Mouse (Mus musculus) stomach, embryonic 14.5 days (tissue): ENCODE data around the gene Kctd17. TPM values are rescaled to one million over a fixed set of nuclear protein-coding genes. Genes with fewer than 3 reads are reported as not detected.

ENCODE experiments used
- ATAC-seq: fragments of 200-750 bp; cut with Nextera tagmentation; 2 replicates; pipeline ENCODE4 v1.8.0; 2017; ENCODE audit warnings: low read depth, moderate TSS enrichment; ENCODE audit not compliant: insufficient number of reproducible peaks, insufficient read depth, low FRiP score
- H3K27ac ChIP-seq: fragments of 300-500 bp; sonication (generic); 2 replicates; pipeline ENCODE4 v1.5.1; 2014; ENCODE audit warnings: mild to moderate bottlenecking, low read length, moderate library complexity, mixed read lengths
- H3K27me3 ChIP-seq: fragments of 300-500 bp; sonication (generic); 2 replicates; pipeline ENCODE4 v1.6.1; 2014; ENCODE audit warnings: low read length, control low read depth, mixed read lengths; ENCODE audit not compliant: control insufficient read depth, insufficient read depth
- H3K36me3 ChIP-seq: fragments of 300-500 bp; sonication (generic); 2 replicates; pipeline ENCODE4 v1.6.1; 2014; ENCODE audit warnings: mild to moderate bottlenecking, control low read depth, low read length, moderate library complexity, mixed read lengths; ENCODE audit not compliant: control insufficient read depth, insufficient read depth
- H3K4me1 ChIP-seq: fragments of 300-500 bp; sonication (generic); 2 replicates; pipeline ENCODE4 v1.6.1; 2014; ENCODE audit warnings: low read length, control low read depth, mixed read lengths; ENCODE audit not compliant: control insufficient read depth, insufficient read depth
- H3K4me2 ChIP-seq: fragments of 300-500 bp; sonication (generic); replicated peaks from 2 replicates; pipeline ENCODE4 v1.6.1; 2014; ENCODE audit warnings: low read depth, low read length, control low read depth
- H3K4me3 ChIP-seq: fragments of 300-500 bp; sonication (generic); 2 replicates; pipeline ENCODE4 v1.5.1; 2014; ENCODE audit warnings: low read depth, low read length, control low read depth
- H3K9ac ChIP-seq: fragments of 300-500 bp; sonication (generic); replicated peaks from 2 replicates; pipeline ENCODE4 v1.6.1; 2014; ENCODE audit warnings: low read depth, mild to moderate bottlenecking, control low read depth, low read length, moderate library complexity, mixed read lengths
- H3K9me3 ChIP-seq: fragments of 300-500 bp; sonication (generic); 2 replicates; pipeline ENCODE4 v1.6.1; 2016; ENCODE audit warnings: low read depth, low read length, control low read depth; ENCODE audit not compliant: control insufficient read depth
- WGBS: fragments of 180-500 bp; shearing (Covaris S2); extraction: QIAGEN DNeasy Blood & Tissue Kit; methylation state at CpG from one replicate; pipeline ENCODE4 v1.1.7; 2014; 5-methylcytosine and 5-hydroxymethylcytosine counted together
- polyA plus RNA-seq: library from polyadenylated mRNA; unstranded; fragments of >200 nt; fragmentation: Nextera tagmentation; extraction: Ambion mirVana; gene quantifications from 2 replicates; pipeline ENCODE4 v1.2.1, GENCODE M21; 2014

Gene Kctd17
- polyA plus RNA-seq, 1 experiment from 2014 or later: 39.4 TPM

- H3K27me3 ChIP-seq: no peaks in the 10 kb centered on the region
- no peak for ATAC-seq
- no peak overlapping the region for H3K27ac ChIP-seq
- no peaks in the 10 kb centered on the region for H3K36me3 ChIP-seq
- no peak overlapping the region for H3K4me2 ChIP-seq
- H3K4me1 ChIP-seq: no peaks in the 10 kb centered on the region
- H3K4me3 ChIP-seq: no peak overlapping the region
- 51% methylated on average over 7 of the region's 7 CpGs for WGBS
- H3K9ac ChIP-seq: no peak overlapping the region
- H3K9me3 ChIP-seq: no peaks in the 10 kb centered on the region
Observed at GRCm38 (mm10) chr15:78456051-78456450, 27.7 kb downstream of the Kctd17 start.

- Histone ChIP-seq H3K27ac (no peak overlapping the region), H3K36me3 (no peaks in the 10 kb centered on the region), H3K4me3 (no peak overlapping the region), H3K9ac (no peak overlapping the region), H3K4me1 (no peaks in the 10 kb centered on the region), H3K27me3 (no peaks in the 10 kb centered on the region), H3K4me2 (no peak overlapping the region), H3K9me3 (no peaks in the 10 kb centered on the region)
- ATAC-seq: no peak
- WGBS: 78% methylated on average over 10 of the region's 10 CpGs
Observed at GRCm38 (mm10) chr15:78457193-78457592, 28.8 kb downstream of the Kctd17 start.

DNA sequence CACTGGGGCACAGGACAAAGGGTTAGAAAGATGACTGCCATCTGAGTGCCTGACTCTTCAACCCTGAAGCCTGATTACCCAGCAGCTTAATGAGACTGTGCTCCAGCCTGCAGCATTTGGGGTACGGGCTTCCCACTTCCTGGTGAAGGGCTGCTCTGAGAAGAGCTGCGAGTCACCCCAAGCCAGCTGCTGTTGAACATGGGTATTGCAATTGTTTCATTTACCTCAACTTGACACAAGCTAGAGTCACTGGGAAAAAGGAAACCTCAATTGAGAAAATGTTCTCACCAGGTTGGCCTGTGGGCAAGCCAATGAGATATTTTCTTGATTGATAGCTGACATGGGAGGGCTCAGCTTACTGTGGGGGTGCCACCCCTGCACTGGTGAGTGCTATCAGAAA is 34.6 kb downstream of the Kctd17 start:
- 43% methylated on average over 2 of the region's 2 CpGs for WGBS
- Histone ChIP-seq H3K27ac (no peak overlapping the region), H3K27me3 (no peaks in the 10 kb centered on the region), H3K36me3 (no peaks in the 10 kb centered on the region), H3K9me3 (no peaks in the 10 kb centered on the region), H3K4me3 (no peak overlapping the region), H3K4me2 (no peak overlapping the region), H3K4me1 (no peaks in the 10 kb centered on the region), H3K9ac (no peak overlapping the region)
- no peak for ATAC-seq

DNA sequence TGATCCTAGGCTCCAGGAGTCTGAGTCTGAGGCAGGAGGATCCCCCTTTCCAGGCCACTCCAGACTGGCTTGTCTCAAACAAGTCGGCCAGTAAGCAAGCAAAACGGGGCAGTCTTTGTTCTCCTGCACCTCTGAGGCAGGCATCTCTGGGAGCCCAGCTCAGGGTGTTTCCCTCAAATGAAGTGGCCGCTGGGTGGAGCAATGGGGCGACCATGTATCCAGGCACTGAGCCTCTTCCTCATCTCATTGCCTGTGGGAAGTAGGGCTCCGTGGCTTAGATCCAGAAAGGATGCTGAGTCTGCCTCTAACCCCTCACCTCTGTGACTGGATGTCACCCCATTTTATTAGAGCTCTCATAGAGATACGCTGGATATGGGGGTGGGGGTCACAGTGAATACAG is 38.4 kb downstream of the Kctd17 start:
- Histone ChIP-seq H3K4me2 (no peak overlapping the region), H3K27ac (no peak overlapping the region), H3K9ac (no peak overlapping the region), H3K27me3 (no peaks in the 10 kb centered on the region), H3K4me3 (no peak overlapping the region), H3K9me3 (no peaks in the 10 kb centered on the region), H3K4me1 (peaks cover 4% of the 10 kb centered on the region), H3K36me3 (no peaks in the 10 kb centered on the region)
- ATAC-seq: no peak
- 37% methylated on average over 6 of the region's 6 CpGs for WGBS

DNA sequence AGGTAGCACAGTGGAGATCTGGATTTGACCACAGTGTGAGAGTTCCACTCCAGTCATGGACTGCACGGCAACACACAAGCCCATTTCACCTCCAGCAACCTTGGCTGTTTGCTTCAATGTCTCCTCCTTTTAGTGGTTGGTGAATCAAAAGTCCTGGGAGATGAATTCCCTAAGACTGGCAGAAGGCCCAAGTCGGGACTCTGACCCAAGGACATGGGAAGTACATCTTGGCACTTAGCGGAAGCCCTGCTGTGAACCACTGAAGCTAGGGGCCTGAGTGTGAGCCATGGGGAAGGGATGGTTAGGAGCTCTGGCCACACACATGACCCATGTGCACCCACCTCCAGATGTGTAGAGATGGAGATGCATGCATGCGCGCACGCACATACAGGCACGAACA is 39.2 kb downstream of the Kctd17 start:
- H3K4me1 ChIP-seq: peaks cover 6% of the 10 kb centered on the region
- H3K36me3 ChIP-seq: no peaks in the 10 kb centered on the region
- no peaks in the 10 kb centered on the region for H3K9me3 ChIP-seq
- H3K9ac ChIP-seq: no peak overlapping the region
- ATAC-seq: no peak
- H3K4me3 ChIP-seq: no peak overlapping the region
- no peak overlapping the region for H3K4me2 ChIP-seq
- WGBS: 96% methylated on average over 7 of the region's 7 CpGs
- H3K27ac ChIP-seq: no peak overlapping the region
- H3K27me3 ChIP-seq: no peaks in the 10 kb centered on the region

GRCm38 (mm10) chr15:78468379-78468937 is 40.1 kb downstream of the Kctd17 start, which contains the start of gene Tmprss6:
Tmprss6 (minus strand) TSS chr15:78468634.
- Histone ChIP-seq H3K4me2 (no peak within 1 kb of the TSS), H3K9me3 (no peaks in the 10 kb centered on the region), H3K4me1 (peaks cover 6% of the 10 kb centered on the region), H3K4me3 (no peak within 1 kb of the TSS), H3K27me3 (no peaks in the 10 kb centered on the region), H3K36me3 (no peaks in the 10 kb centered on the region), H3K27ac (no peak within 1 kb of the TSS), H3K9ac (no peak within 1 kb of the TSS)
- no peak for ATAC-seq
- WGBS: 77% methylated on average over 7 of the region's 7 CpGs

DNA sequence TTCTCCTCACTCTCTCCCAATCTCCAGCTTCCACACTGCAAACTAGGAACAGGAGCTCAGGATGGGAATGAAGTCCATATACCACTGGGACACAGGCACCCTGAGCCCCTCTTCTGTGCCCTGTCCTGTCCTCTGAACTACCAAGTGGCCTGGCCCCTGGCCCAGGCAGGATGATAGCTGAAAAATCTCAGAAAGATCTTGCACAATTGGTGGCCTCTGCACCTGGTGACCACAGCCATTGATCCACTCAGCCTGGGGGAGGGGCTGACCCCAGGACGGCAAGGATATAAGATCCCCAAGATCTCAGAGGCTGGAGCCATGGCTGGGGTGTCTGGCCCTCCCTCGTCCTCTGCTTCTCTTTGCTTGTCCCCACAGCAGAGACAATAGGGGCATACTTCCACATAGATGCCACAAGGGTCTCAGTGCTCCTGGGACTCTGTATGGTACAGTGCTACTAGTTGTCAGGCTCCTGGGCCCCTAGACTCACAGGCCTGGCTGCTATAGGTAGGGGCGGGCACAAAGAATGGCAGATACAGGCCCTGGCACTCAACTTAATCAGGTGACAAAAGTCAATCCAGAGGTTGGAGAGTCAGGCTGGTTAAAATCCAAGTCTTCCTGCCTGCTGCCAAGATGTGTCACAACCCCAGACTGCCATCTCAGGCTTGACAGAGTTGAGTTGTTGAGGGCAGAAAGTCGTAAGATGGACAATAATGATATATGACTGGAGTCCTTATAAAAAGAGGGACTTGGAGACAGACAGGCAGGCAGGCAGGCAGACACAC is 42.3 kb downstream of the Kctd17 start:
- H3K9me3 ChIP-seq: no peaks in the 10 kb centered on the region
- no peak overlapping the region for H3K4me3 ChIP-seq
- WGBS: 61% methylated on average over 4 of the region's 4 CpGs
- H3K27ac ChIP-seq: no peak overlapping the region
- no peaks in the 10 kb centered on the region for H3K27me3 ChIP-seq
- H3K9ac ChIP-seq: no peak overlapping the region
- H3K4me2 ChIP-seq: no peak overlapping the region
- H3K4me1 ChIP-seq: peaks cover 6% of the 10 kb centered on the region
- ATAC-seq: no peak
- H3K36me3 ChIP-seq: no peaks in the 10 kb centered on the region

DNA sequence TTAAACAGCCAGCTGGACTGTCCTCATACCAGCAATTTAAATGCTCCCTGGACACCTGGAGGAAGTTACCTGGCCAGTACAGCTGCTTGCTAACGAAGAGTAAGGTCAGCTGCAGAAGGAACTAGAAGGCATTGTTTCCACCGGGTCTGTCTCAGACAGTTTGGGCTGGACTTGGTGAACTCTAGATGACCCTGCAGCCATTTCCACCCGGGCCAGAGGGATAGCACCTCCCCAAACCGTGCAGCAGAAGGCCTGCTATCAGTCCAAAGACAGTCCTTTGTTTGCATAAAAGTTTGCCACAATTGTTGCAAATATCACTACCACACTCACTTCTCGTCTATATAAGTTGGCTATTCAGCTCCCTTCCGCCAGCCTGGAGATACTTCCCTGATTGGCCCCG is 43.5 kb downstream of the Kctd17 start:
- Histone ChIP-seq H3K36me3 (no peaks in the 10 kb centered on the region), H3K27ac (no peak overlapping the region), H3K4me1 (peaks cover 6% of the 10 kb centered on the region), H3K9me3 (no peaks in the 10 kb centered on the region), H3K4me3 (no peak overlapping the region), H3K4me2 (no peak overlapping the region), H3K9ac (no peak overlapping the region), H3K27me3 (no peaks in the 10 kb centered on the region)
- no peak for ATAC-seq
- 24% methylated on average over 7 of the region's 7 CpGs for WGBS
